Mouse (Mus musculus): Measurements from ENCODE around the gene Abat. TPM values are rescaled to one million over a fixed set of nuclear protein-coding genes. Genes with fewer than 3 reads are reported as not detected.
A peak's percentile ranks its signal among the peaks of the same experiment; 100 is the strongest.

The Abat gene
- polyA plus RNA-seq (2015; fragmentation: Nextera tagmentation; extraction: Ambion mirVana): 95.2 and 106 TPM in 2 replicates

GRCm38 (mm10) chr16:8513236-8513906 is at the start of gene Abat:
Abat (plus strand) TSS chr16:8513429.
- H3K27me3 ChIP-seq (replicated peaks; ENCODE audit: control insufficient read depth, insufficient read depth, low read length): no peaks in the 10 kb centered on the region
- H3K27ac ChIP-seq (ENCODE audit: low read depth, low read length): peak within 1 kb of the TSS; percentile 79
- peaks cover 24% of the 10 kb centered on the region for H3K4me1 ChIP-seq (ENCODE audit: control insufficient read depth, insufficient read depth, low read depth, low read length)
- peak within 1 kb of the TSS; percentile 74 for H3K9ac ChIP-seq (ENCODE audit: low read depth, low read length)
- H3K9me3 ChIP-seq (ENCODE audit: control insufficient read depth, low read length): no peaks in the 10 kb centered on the region
- peak within 1 kb of the TSS; percentile 76 for H3K4me3 ChIP-seq (ENCODE audit: low read length)
- under 1% methylated on average over 46 of the region's 46 CpGs for WGBS
- ATAC-seq: peak; percentile 99
- H3K4me2 ChIP-seq (ENCODE audit: low read length): peak within 1 kb of the TSS; percentile 85
- no peaks in the 10 kb centered on the region for H3K36me3 ChIP-seq (ENCODE audit: control insufficient read depth, insufficient read depth, low read length)

GRCm38 (mm10) chr16:8470132-8470531 is 43.1 kb upstream of the Abat start:
- peak overlapping the region; percentile 62 for H3K4me3 ChIP-seq (ENCODE audit: low read length)
- 72% methylated on average over 2 of the region's 2 CpGs for WGBS
- 0 out of 2 replicates have a peak, but pooled peaks cover 4% of the 10 kb centered on the region for H3K36me3 ChIP-seq (ENCODE audit: control insufficient read depth, insufficient read depth, low read length)
- no peaks in the 10 kb centered on the region for H3K27me3 ChIP-seq (replicated peaks; ENCODE audit: control insufficient read depth, insufficient read depth, low read length)
- peak; percentile 58 for ATAC-seq
- peaks cover 8% of the 10 kb centered on the region for H3K4me1 ChIP-seq (ENCODE audit: control insufficient read depth, insufficient read depth, low read depth, low read length)
- no peaks in the 10 kb centered on the region for H3K9me3 ChIP-seq (ENCODE audit: control insufficient read depth, low read length)
- no peak overlapping the region for H3K9ac ChIP-seq (ENCODE audit: low read depth, low read length)
- H3K4me2 ChIP-seq (ENCODE audit: low read length): peak overlapping the region; percentile 70
- no peak overlapping the region for H3K27ac ChIP-seq (ENCODE audit: low read depth, low read length)

- WGBS: under 1% methylated on average over 48 of the region's 48 CpGs
- Histone ChIP-seq H3K9ac (ENCODE audit: low read depth, low read length) (peak within 1 kb of the TSS; percentile 77), H3K27ac (ENCODE audit: low read depth, low read length) (peak within 1 kb of the TSS; percentile 77), H3K36me3 (ENCODE audit: control insufficient read depth, insufficient read depth, low read length) (0 out of 2 replicates have a peak, but pooled peaks cover 4% of the 10 kb centered on the region), H3K27me3 (replicated peaks; ENCODE audit: control insufficient read depth, insufficient read depth, low read length) (no peaks in the 10 kb centered on the region), H3K4me2 (ENCODE audit: low read length) (peak within 1 kb of the TSS; percentile 70), H3K4me1 (ENCODE audit: control insufficient read depth, insufficient read depth, low read depth, low read length) (peaks cover 8% of the 10 kb centered on the region), H3K4me3 (ENCODE audit: low read length) (peak within 1 kb of the TSS; percentile 62), H3K9me3 (ENCODE audit: control insufficient read depth, low read length) (no peaks in the 10 kb centered on the region)
- peak; percentile 99 for ATAC-seq
Measured at GRCm38 (mm10) chr16:8470603-8471481, 42.4 kb upstream of the Abat start, which contains the start of gene Mettl22. Mettl22 (plus strand) TSS chr16:8470788.

- Histone ChIP-seq H3K27me3 (replicated peaks; ENCODE audit: control insufficient read depth, insufficient read depth, low read length) (no peaks in the 10 kb centered on the region), H3K9ac (ENCODE audit: low read depth, low read length) (no peak overlapping the region), H3K27ac (ENCODE audit: low read depth, low read length) (no peak overlapping the region), H3K9me3 (ENCODE audit: control insufficient read depth, low read length) (no peaks in the 10 kb centered on the region), H3K4me1 (ENCODE audit: control insufficient read depth, insufficient read depth, low read depth, low read length) (no peaks in the 10 kb centered on the region), H3K4me2 (ENCODE audit: low read length) (no peak overlapping the region), H3K36me3 (ENCODE audit: control insufficient read depth, insufficient read depth, low read length) (peaks cover 13% of the 10 kb centered on the region), H3K4me3 (ENCODE audit: low read length) (no peak overlapping the region)
- ATAC-seq: no peak
- WGBS: 91% methylated on average over 9 of the region's 9 CpGs
Measured at GRCm38 (mm10) chr16:8487396-8488005, 25.7 kb upstream of the Abat start.

GRCm38 (mm10) chr16:8489340-8489739 is 23.9 kb upstream of the Abat start:
- H3K27ac ChIP-seq (ENCODE audit: low read depth, low read length): 0 out of 2 replicates have a peak overlapping the region, but pooled peaks have one; percentile 14

GRCm38 (mm10) chr16:8491743-8492490 is 21.3 kb upstream of the Abat start:
- 39% methylated on average over 13 of the region's 13 CpGs for WGBS
- H3K9ac ChIP-seq (ENCODE audit: low read depth, low read length): no peak overlapping the region
- H3K4me3 ChIP-seq (ENCODE audit: low read length): no peak overlapping the region
- H3K4me1 ChIP-seq (ENCODE audit: control insufficient read depth, insufficient read depth, low read depth, low read length): no peaks in the 10 kb centered on the region
- no peaks in the 10 kb centered on the region for H3K9me3 ChIP-seq (ENCODE audit: control insufficient read depth, low read length)
- ATAC-seq: peak; percentile 17; the same call in 1 of the 2 replicates
- H3K36me3 ChIP-seq (ENCODE audit: control insufficient read depth, insufficient read depth, low read length): 0 out of 2 replicates have a peak, but pooled peaks cover 2% of the 10 kb centered on the region
- no peaks in the 10 kb centered on the region for H3K27me3 ChIP-seq (replicated peaks; ENCODE audit: control insufficient read depth, insufficient read depth, low read length)
- H3K4me2 ChIP-seq (ENCODE audit: low read length): no peak overlapping the region
- H3K27ac ChIP-seq (ENCODE audit: low read depth, low read length): no peak overlapping the region

More at GRCm38 (mm10) chr16:8489340-8489739, 23.9 kb upstream of the Abat start:
- WGBS: 65% methylated on average over 5 of the region's 5 CpGs
- Histone ChIP-seq H3K9me3 (ENCODE audit: control insufficient read depth, low read length) (no peaks in the 10 kb centered on the region), H3K4me3 (ENCODE audit: low read length) (no peak overlapping the region), H3K27me3 (replicated peaks; ENCODE audit: control insufficient read depth, insufficient read depth, low read length) (no peaks in the 10 kb centered on the region), H3K9ac (ENCODE audit: low read depth, low read length) (no peak overlapping the region), H3K36me3 (ENCODE audit: control insufficient read depth, insufficient read depth, low read length) (peaks cover 13% of the 10 kb centered on the region), H3K4me2 (ENCODE audit: low read length) (no peak overlapping the region), H3K4me1 (ENCODE audit: control insufficient read depth, insufficient read depth, low read depth, low read length) (no peaks in the 10 kb centered on the region)
- 0 out of 2 replicates have a peak, but pooled peaks have one; percentile 41 for ATAC-seq

GRCm38 (mm10) chr16:8494268-8494667 is 19.0 kb upstream of the Abat start:
- no peak overlapping the region for H3K4me2 ChIP-seq (ENCODE audit: low read length)
- H3K27ac ChIP-seq (ENCODE audit: low read depth, low read length): no peak overlapping the region
- no peak overlapping the region for H3K9ac ChIP-seq (ENCODE audit: low read depth, low read length)
- H3K9me3 ChIP-seq (ENCODE audit: control insufficient read depth, low read length): no peaks in the 10 kb centered on the region
- ATAC-seq: peak; percentile 73
- H3K4me3 ChIP-seq (ENCODE audit: low read length): no peak overlapping the region
- H3K27me3 ChIP-seq (replicated peaks; ENCODE audit: control insufficient read depth, insufficient read depth, low read length): no peaks in the 10 kb centered on the region
- 17% methylated on average over 4 of the region's 4 CpGs for WGBS
- H3K36me3 ChIP-seq (ENCODE audit: control insufficient read depth, insufficient read depth, low read length): 0 out of 2 replicates have a peak, but pooled peaks cover 2% of the 10 kb centered on the region
- no peaks in the 10 kb centered on the region for H3K4me1 ChIP-seq (ENCODE audit: control insufficient read depth, insufficient read depth, low read depth, low read length)

- no peaks in the 10 kb centered on the region for H3K4me1 ChIP-seq (ENCODE audit: control insufficient read depth, insufficient read depth, low read depth, low read length)
- no peaks in the 10 kb centered on the region for H3K27me3 ChIP-seq (replicated peaks; ENCODE audit: control insufficient read depth, insufficient read depth, low read length)
- H3K9ac ChIP-seq (ENCODE audit: low read depth, low read length): no peak overlapping the region
- no peak overlapping the region for H3K4me3 ChIP-seq (ENCODE audit: low read length)
- 56% methylated on average over 2 of the region's 2 CpGs for WGBS
- no peak for ATAC-seq
- H3K36me3 ChIP-seq (ENCODE audit: control insufficient read depth, insufficient read depth, low read length): no peaks in the 10 kb centered on the region
- no peak overlapping the region for H3K4me2 ChIP-seq (ENCODE audit: low read length)
- H3K27ac ChIP-seq (ENCODE audit: low read depth, low read length): no peak overlapping the region
- H3K9me3 ChIP-seq (ENCODE audit: control insufficient read depth, low read length): no peaks in the 10 kb centered on the region
Measured at GRCm38 (mm10) chr16:8496967-8497366, 16.3 kb upstream of the Abat start.

Data from hindbrain, embryonic 16.5 days (tissue).